Mouse (Mus musculus): Measurements from ENCODE around the gene Ndufv2. TPM values are rescaled to one million over a fixed set of nuclear protein-coding genes. Genes with fewer than 3 reads are reported as not detected.
"Not testable (repeated sequence)": the region's sequence is repeated elsewhere in the genome, so short reads cannot be mapped to it uniquely, and the experiment has no call there.

Gene Ndufv2
- polyA plus RNA-seq, 1 experiment from 2014 or later, result 325 TPM

GRCm38 (mm10) chr17:66076174-66076927, 25.0 kb downstream of the Ndufv2 start:
- Histone ChIP-seq H3K27ac (peak overlapping the region; percentile 90), H3K36me3 (replicated peaks) (peaks cover 27% of the 10 kb centered on the region), H3K4me3 (peak overlapping the region; percentile 86), H3K9me3 (no peaks in the 10 kb centered on the region), H3K27me3 (ENCODE audit: poor library complexity, severe bottlenecking) (peaks cover 14% of the 10 kb centered on the region), H3K4me1 (peaks cover 18% of the 10 kb centered on the region)
- under 1% methylated on average over 95 of the region's 95 CpGs for WGBS
- peak; percentile 28 for DNase-seq (ENCODE audit: extremely low spot score, low spot score)

- peaks cover 21% of the 10 kb centered on the region for H3K36me3 ChIP-seq (replicated peaks)
- H3K4me3 ChIP-seq, result peak overlapping the region; percentile 86
- peaks cover 18% of the 10 kb centered on the region for H3K4me1 ChIP-seq
- no peaks in the 10 kb centered on the region for H3K9me3 ChIP-seq
- DNase-seq (ENCODE audit: extremely low spot score, low spot score), result no peak
- H3K27ac ChIP-seq, result no peak overlapping the region
- WGBS, result 8% methylated on average over 12 of the region's 12 CpGs
- H3K27me3 ChIP-seq (ENCODE audit: poor library complexity, severe bottlenecking), result peaks cover 14% of the 10 kb centered on the region
Observed at GRCm38 (mm10) chr17:66075827-66076173, 25.6 kb downstream of the Ndufv2 start.

GRCm38 (mm10) chr17:66073971-66074370, 27.4 kb downstream of the Ndufv2 start:
- Histone ChIP-seq H3K9me3 (no peaks in the 10 kb centered on the region), H3K27me3 (ENCODE audit: poor library complexity, severe bottlenecking) (peaks cover 14% of the 10 kb centered on the region), H3K4me1 (peaks cover 18% of the 10 kb centered on the region), H3K4me3 (no peak overlapping the region), H3K36me3 (replicated peaks) (peaks cover 3% of the 10 kb centered on the region), H3K27ac (no peak overlapping the region)
- WGBS, result 91% methylated on average over 7 of the region's 7 CpGs
- DNase-seq (ENCODE audit: extremely low spot score, low spot score), result no peak

- DNase-seq (ENCODE audit: extremely low spot score, low spot score); H3K4me3 ChIP-seq; H3K36me3 ChIP-seq (replicated peaks); H3K9me3 ChIP-seq; H3K27me3 ChIP-seq (ENCODE audit: poor library complexity, severe bottlenecking); H3K4me1 ChIP-seq; H3K27ac ChIP-seq: not testable (repeated sequence)
- 92% methylated on average over 2 of the region's 2 CpGs for WGBS
Observed at GRCm38 (mm10) chr17:66069036-66069435, 32.3 kb downstream of the Ndufv2 start.

GRCm38 (mm10) chr17:66065115-66065514, 36.2 kb downstream of the Ndufv2 start:
- Histone ChIP-seq H3K27ac (no peak overlapping the region), H3K36me3 (replicated peaks) (no peaks in the 10 kb centered on the region), H3K4me3 (no peak overlapping the region), H3K4me1 (0 out of 2 replicates have a peak, but pooled peaks cover 8% of the 10 kb centered on the region), H3K9me3 (no peaks in the 10 kb centered on the region), H3K27me3 (ENCODE audit: poor library complexity, severe bottlenecking) (no peaks in the 10 kb centered on the region)
- no peak for DNase-seq (ENCODE audit: extremely low spot score, low spot score)
- WGBS, result 86% methylated on average over 4 of the region's 4 CpGs

GRCm38 (mm10) chr17:66061241-66061938, 40.0 kb downstream of the Ndufv2 start:
- no peak overlapping the region for H3K27ac ChIP-seq
- no peaks in the 10 kb centered on the region for H3K36me3 ChIP-seq (replicated peaks)
- DNase-seq (ENCODE audit: extremely low spot score, low spot score), result no peak
- H3K27me3 ChIP-seq (ENCODE audit: poor library complexity, severe bottlenecking), result no peaks in the 10 kb centered on the region
- 0 out of 2 replicates have a peak, but pooled peaks cover 8% of the 10 kb centered on the region for H3K4me1 ChIP-seq
- H3K4me3 ChIP-seq, result no peak overlapping the region
- no peaks in the 10 kb centered on the region for H3K9me3 ChIP-seq
- 59% methylated on average over 8 of the region's 8 CpGs for WGBS

- Histone ChIP-seq H3K27ac (no peak overlapping the region), H3K4me3 (no peak overlapping the region), H3K27me3 (ENCODE audit: poor library complexity, severe bottlenecking) (no peaks in the 10 kb centered on the region), H3K9me3 (no peaks in the 10 kb centered on the region), H3K4me1 (0 out of 2 replicates have a peak, but pooled peaks cover 8% of the 10 kb centered on the region), H3K36me3 (replicated peaks) (no peaks in the 10 kb centered on the region)
- DNase-seq (ENCODE audit: extremely low spot score, low spot score), result no peak
- 94% methylated on average over 4 of the region's 4 CpGs for WGBS
Observed at GRCm38 (mm10) chr17:66058160-66058559, 43.2 kb downstream of the Ndufv2 start.

GRCm38 (mm10) chr17:66057145-66057544, 44.2 kb downstream of the Ndufv2 start:
- Histone ChIP-seq H3K4me3 (no peak overlapping the region), H3K27ac (no peak overlapping the region), H3K36me3 (replicated peaks) (no peaks in the 10 kb centered on the region), H3K9me3 (no peaks in the 10 kb centered on the region), H3K27me3 (ENCODE audit: poor library complexity, severe bottlenecking) (no peaks in the 10 kb centered on the region), H3K4me1 (0 out of 2 replicates have a peak, but pooled peaks cover 8% of the 10 kb centered on the region)
- 92% methylated on average over 2 of the region's 2 CpGs for WGBS
- no peak for DNase-seq (ENCODE audit: extremely low spot score, low spot score)

GRCm38 (mm10) chr17:66053349-66053748, 48.0 kb downstream of the Ndufv2 start:
- no peaks in the 10 kb centered on the region for H3K27me3 ChIP-seq (ENCODE audit: poor library complexity, severe bottlenecking)
- no peak overlapping the region for H3K4me3 ChIP-seq
- WGBS, result 84% methylated on average over 4 of the region's 4 CpGs
- no peaks in the 10 kb centered on the region for H3K36me3 ChIP-seq (replicated peaks)
- H3K4me1 ChIP-seq, result no peaks in the 10 kb centered on the region
- H3K9me3 ChIP-seq, result no peaks in the 10 kb centered on the region
- no peak overlapping the region for H3K27ac ChIP-seq
- no peak for DNase-seq (ENCODE audit: extremely low spot score, low spot score)

- WGBS, result 87% methylated on average over 4 of the region's 4 CpGs
- no peaks in the 10 kb centered on the region for H3K4me1 ChIP-seq
- DNase-seq (ENCODE audit: extremely low spot score, low spot score), result no peak
- H3K36me3 ChIP-seq (replicated peaks), result peaks cover 5% of the 10 kb centered on the region; the same call in 1 of the 2 replicates
- H3K9me3 ChIP-seq, result no peaks in the 10 kb centered on the region
- H3K27ac ChIP-seq, result no peak overlapping the region
- H3K4me3 ChIP-seq, result no peak overlapping the region
- H3K27me3 ChIP-seq (ENCODE audit: poor library complexity, severe bottlenecking), result no peaks in the 10 kb centered on the region
Observed at GRCm38 (mm10) chr17:66048795-66049194, 52.6 kb downstream of the Ndufv2 start.

- DNase-seq (ENCODE audit: extremely low spot score, low spot score), result no peak
Observed at GRCm38 (mm10) chr17:66048199-66048598, 53.2 kb downstream of the Ndufv2 start.

GRCm38 (mm10) chr17:66043679-66044078, 57.7 kb downstream of the Ndufv2 start:
- H3K27me3 ChIP-seq (ENCODE audit: poor library complexity, severe bottlenecking); H3K9me3 ChIP-seq; H3K4me3 ChIP-seq; DNase-seq (ENCODE audit: extremely low spot score, low spot score); H3K4me1 ChIP-seq; H3K36me3 ChIP-seq (replicated peaks); H3K27ac ChIP-seq: not testable (repeated sequence)
- WGBS, result 84% methylated on average over 4 of the region's 4 CpGs

More at GRCm38 (mm10) chr17:66048199-66048598, 53.2 kb downstream of the Ndufv2 start:
- WGBS, result 73% methylated on average over 5 of the region's 5 CpGs
- no peak overlapping the region for H3K27ac ChIP-seq
- no peaks in the 10 kb centered on the region for H3K9me3 ChIP-seq
- H3K27me3 ChIP-seq (ENCODE audit: poor library complexity, severe bottlenecking), result no peaks in the 10 kb centered on the region
- no peaks in the 10 kb centered on the region for H3K4me1 ChIP-seq
- no peak overlapping the region for H3K4me3 ChIP-seq
- peaks cover 5% of the 10 kb centered on the region; the same call in 1 of the 2 replicates for H3K36me3 ChIP-seq (replicated peaks)

- H3K4me1 ChIP-seq, result no peaks in the 10 kb centered on the region
- H3K4me3 ChIP-seq, result no peak overlapping the region
- 89% methylated on average over 5 of the region's 5 CpGs for WGBS
- peaks cover 5% of the 10 kb centered on the region; the same call in 1 of the 2 replicates for H3K36me3 ChIP-seq (replicated peaks)
- DNase-seq (ENCODE audit: extremely low spot score, low spot score), result no peak
- no peaks in the 10 kb centered on the region for H3K27me3 ChIP-seq (ENCODE audit: poor library complexity, severe bottlenecking)
- no peaks in the 10 kb centered on the region for H3K9me3 ChIP-seq
- H3K27ac ChIP-seq, result no peak overlapping the region
Observed at GRCm38 (mm10) chr17:66041020-66041419, 60.3 kb downstream of the Ndufv2 start.
